Mouse (Mus musculus) kidney, postnatal 10 days (tissue): ENCODE measurements around the gene Eef2.
"Not testable (repeated sequence)": the region's sequence is repeated elsewhere in the genome, so short reads cannot be mapped to it uniquely, and the experiment has no call there.

ENCODE experiments used
- DNase-seq: peaks from one replicate; pipeline ENCODE4 v3.0.0; 2021; ENCODE audit warnings: mixed read lengths

Eef2 gene

DNA sequence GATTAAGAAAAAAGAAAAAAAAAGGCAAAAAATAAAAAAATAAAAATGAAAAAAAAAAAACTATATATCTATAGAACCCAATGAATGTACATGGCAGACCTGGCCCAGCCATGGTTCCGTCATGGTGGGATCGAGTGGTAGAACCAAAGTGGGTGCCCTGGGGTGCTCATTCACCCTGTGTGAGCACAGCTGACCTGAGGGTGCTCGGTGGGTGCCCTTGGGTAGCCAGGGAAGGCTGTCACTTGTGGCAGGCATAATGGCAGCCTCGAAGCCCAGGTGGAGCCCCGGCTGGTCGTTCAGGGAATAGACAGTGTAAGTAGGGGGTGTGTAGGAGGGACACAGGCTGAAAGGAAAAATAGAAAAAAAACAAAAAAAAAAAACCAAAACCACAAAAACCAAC, 25.2 kb upstream of the Eef2 start:
- DNase-seq, result no peak

DNA sequence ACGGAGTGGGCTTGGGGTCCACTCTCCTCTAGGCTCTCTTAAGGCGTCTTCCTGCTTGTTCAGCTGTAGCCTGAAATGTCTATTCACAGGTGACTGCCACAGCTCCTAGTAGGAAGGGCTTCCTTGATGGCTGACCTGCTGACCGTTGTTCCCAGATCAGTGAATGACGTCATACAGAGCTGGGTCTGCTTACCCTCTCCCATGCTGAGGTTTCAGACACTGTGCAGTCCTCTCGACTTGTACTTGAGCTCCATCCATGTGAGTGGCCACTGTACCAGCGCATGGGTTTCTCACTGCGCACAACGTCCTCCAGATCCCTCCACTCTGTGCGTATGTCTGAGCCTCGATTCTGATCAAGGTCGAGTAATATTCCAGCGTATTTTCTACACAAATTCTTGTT, 23.8 kb upstream of the Eef2 start:
- DNase-seq, result no peak

DNA sequence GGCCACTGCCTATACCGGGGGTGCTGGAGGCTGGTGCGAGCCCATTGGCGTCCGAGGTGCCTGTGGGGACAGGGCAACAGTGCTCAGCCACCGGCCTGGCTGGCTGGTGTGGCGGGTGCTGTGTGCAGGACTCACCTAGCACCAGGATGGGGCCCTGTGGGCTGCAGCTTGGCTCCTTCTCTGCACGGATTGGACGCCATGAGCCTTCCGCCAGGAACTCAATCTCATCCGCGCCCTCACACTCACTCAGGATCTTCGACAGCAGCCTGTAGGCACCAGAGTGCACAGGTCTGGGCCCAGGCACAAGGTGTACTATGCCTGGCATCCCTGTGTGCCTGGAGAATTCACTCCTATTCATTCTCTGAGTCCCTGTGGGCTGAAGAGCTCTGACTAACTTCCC, 22.1 kb upstream of the Eef2 start:
- no peak for DNase-seq

- no peak for DNase-seq
Observed at GRCm38 (mm10) chr10:81154736-81155135, 21.7 kb upstream of the Eef2 start.

DNA sequence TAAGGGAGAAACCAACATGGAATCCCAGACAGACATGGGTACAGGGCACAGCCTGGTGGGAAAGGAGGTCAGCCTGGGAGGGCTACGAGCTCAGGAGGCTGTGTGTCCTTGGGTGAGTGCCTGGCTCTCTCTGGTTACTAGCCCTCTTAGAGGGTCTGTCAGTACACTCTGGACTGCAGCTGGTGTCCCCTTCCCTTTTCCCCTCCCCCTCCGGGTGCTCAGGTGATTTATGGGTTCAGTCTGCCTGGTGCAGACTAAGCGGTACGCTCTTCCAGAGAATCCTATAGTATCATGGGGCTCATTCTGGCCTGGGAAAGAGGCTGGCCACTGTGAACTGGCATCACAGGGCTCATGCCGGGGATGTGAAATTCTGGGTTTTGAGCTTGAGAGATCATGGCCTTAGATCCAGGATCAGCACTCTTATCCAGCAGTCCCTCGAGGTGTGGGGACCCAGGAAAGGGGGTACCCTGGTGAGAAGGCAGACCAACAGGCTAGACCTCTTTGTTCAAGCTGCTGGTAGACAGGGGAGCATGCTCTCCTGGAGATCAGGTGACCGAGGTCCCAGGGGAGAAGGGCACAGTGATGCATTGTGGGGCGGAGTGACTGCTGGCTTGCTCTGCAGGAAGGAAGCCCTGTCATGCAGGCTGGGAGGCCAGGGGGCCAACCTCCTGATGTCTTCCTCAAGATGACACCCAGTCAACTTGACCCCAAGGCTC, 14.7 kb upstream of the Eef2 start:
- DNase-seq, result peak; percentile 72

DNA sequence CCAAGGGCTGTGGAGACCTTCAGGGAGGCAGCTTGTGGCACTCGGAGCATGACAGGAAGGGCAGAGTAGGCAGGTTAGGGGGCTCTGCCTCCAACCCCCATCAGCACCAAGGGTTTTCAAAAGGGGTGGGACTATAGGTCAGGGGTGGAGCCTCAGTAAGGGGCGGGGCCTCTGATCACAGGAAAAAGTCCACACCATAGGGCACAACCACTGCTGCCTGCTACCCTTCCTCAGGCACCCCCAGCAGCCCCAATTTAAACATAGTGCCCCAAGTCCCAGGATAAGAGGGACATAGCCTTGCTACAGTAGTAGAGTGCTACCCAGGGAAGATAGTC, 14.1 kb upstream of the Eef2 start:
- no peak for DNase-seq

GRCm38 (mm10) chr10:81165118-81165517, 11.3 kb upstream of the Eef2 start:
- peak; percentile 22 for DNase-seq

DNA sequence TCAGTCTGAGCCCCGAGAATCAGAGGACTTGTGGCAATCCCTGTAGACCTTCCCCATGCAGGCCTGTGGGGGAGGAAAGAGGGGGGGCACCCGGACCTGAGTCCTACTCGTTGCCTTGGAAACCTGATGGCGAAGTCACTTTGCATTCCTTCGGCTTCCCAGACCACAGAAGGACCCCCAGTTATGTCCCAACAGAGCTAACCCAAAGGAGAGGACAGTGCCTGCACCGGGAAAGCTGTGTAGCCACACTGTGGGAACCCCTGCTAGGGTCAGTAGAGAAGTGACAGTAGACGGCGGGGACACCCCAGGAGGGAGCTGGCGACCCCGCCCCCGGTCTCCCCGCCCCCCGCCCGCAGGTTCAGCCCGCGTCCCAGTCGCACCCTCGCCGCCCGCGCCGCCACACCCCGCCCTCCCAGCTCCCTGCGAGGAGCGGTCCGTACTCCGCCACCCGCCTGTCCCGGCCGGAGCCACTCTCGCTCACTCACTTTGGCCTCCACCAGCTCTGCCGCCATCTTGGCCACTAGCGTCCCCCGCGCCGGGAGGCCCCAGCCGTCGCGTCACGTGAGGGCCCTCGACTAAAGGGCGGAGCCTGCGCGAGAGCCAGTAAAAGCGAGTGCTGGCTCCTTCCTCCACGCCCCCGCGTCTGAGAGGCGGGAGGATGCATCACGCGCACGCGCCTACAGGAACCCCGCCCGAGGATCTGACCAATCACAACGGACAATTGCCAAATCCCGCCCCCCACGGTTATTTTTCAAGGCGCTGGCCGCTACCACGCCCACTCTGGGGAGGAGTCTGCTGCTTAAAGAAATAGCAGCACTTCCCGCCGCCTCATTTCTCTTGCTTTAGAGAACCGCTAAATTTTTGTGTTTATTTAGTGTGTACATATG, 9.0 kb upstream of the Eef2 start, which contains the start of gene Pias4:
TSS of gene Pias4 (minus strand) at position 724 of the 887 bp plus-strand sequence.
- peak; percentile 100 for DNase-seq

DNA sequence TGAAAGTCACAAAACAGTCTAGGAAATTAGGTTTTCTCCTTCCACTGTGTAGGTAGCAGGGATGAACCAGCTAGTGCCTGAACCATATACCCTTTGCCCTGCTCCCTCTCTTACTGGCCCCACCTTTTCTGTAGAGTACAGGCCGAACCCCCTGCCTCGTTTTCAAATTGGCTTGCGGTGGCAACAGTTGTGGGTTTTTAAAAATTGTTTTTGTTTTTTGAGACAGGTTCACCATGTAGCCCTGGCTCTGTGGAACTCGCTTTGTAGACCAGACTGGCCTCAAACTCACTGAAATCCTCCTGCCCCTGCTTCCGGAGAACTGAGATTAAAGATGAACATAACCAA, 8.4 kb upstream of the Eef2 start:
- no peak for DNase-seq

DNA sequence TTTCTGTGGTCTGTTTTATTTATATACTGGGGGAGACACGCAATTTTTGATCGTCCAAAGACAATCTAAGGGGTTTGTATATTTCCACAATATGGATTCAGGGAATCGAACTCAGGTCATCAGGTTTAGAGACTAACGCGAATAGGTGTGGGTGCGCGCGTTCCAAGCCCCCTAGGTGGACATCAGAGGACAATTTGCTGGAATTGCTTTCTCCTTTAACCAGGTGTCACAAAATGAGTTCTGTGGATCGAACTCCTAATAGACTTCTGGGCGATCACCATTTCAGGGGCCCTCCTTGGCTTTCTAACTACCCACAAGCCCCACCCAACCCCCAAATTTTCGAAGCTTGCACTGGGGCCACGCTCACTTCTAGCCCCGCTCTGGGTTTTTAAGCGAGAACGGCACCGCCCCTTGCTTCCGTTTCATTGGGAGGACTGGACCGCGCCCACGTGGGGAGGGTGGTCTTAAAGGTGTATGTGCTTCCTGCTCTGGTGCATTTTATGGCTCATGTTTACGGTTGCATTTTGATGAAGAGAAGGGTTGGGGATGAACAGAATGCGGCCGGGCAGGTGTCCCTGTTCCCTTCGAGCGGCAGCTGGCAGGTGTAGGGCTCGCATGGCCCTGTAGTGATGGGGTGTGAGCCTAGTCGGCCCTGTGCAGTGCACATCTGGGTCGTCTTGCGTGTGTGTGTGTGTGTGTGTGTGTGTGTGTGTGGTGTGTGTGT, 7.7 kb upstream of the Eef2 start:
- peak; percentile 92 for DNase-seq

- peak; percentile 55 for DNase-seq
Observed at GRCm38 (mm10) chr10:81169411-81169900, 7.0 kb upstream of the Eef2 start.

DNA sequence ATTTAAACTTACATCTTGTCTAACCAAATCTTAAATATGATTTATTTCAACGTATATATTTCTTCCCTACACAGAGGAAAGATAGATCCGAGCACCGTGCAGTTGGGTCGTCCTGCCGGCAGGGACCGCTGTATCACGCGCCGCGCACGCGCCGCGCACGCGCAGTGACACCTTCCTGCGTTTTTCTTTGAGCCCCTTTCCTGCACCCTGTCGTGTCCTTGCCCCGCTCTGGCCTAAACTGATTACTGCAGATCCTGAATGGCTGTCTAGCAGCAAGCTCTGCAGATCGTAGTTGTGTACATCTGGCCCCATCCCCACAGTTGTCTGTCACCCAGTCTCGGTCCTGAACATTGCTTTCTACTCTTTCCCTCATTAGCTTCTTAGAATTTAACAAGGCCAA, 3.3 kb upstream of the Eef2 start:
- DNase-seq, result peak; percentile 90

DNA sequence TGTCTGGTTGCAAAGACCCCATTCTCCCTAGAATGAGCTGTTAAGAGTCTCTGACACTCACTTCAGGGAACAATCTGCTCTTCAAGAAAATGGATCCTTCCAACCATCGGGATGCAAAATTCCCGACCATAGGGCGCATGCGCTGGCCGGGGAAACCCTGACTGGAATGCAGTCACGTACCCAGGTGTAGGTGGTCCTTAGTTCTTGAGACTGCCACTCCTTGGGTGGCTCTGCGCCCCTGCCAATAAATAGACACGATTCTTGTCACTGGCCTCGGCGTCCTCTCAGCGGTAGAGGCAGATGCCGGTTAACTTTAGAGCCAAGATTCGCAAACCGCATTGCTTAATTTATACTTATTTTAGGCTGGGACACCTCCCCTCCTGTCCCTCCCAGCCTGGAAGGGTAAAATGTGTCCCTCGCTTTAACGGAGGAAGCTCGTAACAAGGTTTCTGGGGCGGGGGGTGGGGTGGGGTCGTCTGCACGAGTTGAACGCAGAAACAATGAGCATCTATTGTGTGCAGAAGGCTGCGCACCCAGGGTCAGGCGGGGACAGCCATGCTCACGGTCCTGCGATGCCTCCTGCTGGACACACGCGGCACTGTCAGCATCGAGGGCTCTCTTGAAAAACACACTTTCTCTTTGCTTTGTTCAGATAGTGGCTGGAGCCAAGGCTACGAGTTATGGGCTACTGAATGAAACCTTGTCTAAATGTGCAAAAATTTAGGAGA, 1.6 kb upstream of the Eef2 start:
- peak; percentile 93 for DNase-seq

GRCm38 (mm10) chr10:81175345-81175701, 1.1 kb upstream of the Eef2 start:
- DNase-seq, result not testable (repeated sequence)

GRCm38 (mm10) chr10:81175936-81176465, 430 bp upstream of the Eef2 start:
- DNase-seq, result peak; percentile 78

GRCm38 (mm10) chr10:81177491-81177925, 1.1 kb downstream of the Eef2 start:
- peak; percentile 67 for DNase-seq

- DNase-seq, result no peak
Observed at GRCm38 (mm10) chr10:81177958-81178712, 1.7 kb downstream of the Eef2 start.

GRCm38 (mm10) chr10:81178927-81179326, 2.5 kb downstream of the Eef2 start:
- DNase-seq, result no peak

DNA sequence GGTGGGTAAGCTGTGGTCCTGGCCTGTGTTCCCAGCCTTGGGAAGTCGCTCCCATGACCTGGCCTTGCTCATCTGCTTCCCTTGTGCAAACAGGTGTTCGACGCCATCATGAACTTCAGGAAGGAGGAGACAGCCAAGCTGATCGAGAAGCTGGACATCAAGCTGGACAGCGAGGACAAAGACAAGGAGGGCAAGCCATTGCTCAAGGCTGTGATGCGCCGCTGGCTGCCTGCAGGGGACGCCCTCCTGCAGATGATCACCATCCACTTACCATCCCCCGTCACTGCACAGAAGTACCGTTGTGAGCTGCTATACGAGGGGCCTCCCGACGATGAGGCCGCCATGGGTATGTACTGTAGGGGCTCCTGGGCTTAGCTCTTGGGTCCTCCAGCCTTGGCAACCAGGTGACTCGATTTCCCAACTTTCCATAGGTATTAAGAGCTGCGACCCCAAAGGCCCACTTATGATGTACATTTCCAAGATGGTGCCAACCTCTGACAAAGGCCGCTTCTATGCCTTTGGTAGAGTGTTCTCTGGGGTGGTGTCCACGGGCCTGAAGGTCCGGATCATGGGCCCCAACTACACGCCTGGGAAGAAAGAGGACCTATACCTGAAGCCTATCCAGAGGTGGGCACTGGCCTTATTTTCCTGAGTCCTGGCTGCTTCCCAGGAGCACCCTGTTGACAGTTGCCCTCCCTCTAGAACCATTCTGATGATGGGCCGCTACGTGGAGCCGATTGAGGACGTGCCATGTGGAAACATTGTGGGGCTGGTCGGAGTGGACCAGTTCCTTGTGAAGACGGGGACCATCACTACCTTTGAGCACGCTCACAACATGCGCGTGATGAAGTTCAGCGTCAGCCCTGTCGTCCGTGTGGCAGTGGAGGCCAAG, 3.3 kb downstream of the Eef2 start:
- no peak for DNase-seq

GRCm38 (mm10) chr10:81180946-81181345, 4.5 kb downstream of the Eef2 start:
- no peak for DNase-seq

DNA sequence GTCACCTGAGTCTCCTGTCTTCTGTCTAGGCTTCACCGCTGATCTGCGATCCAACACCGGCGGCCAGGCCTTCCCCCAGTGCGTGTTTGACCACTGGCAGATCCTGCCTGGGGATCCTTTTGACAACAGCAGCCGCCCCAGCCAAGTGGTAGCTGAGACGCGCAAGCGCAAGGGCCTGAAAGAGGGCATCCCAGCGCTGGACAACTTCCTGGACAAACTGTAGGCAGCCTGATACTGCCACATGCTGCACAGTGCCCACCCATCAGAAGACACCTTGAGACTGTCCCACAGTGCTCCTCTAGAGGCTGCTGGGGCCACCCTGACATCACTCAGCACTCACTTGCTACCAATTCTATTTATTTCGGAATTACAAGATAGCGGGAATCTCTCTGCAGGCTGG, 5.4 kb downstream of the Eef2 start:
- peak; percentile 33 for DNase-seq
